Mouse (Mus musculus) heart, embryonic 14.5 days (tissue): ENCODE measurements around the gene Myrip. TPM values are rescaled to one million over a fixed set of nuclear protein-coding genes. Genes with fewer than 3 reads are reported as not detected.

ENCODE experiments used
- ATAC-seq: fragments of 200-750 bp; cut with Nextera tagmentation; 2 replicates; pipeline ENCODE4 v1.8.0; 2017; ENCODE audit warnings: low read depth, moderate TSS enrichment; ENCODE audit not compliant: insufficient number of reproducible peaks, insufficient read depth, low FRiP score
- H3K27ac ChIP-seq, 2 experiments: fragments of 200-500 bp in 1 of 2; fragments of 300-500 bp in 1 of 2; sonication (generic) in 1 of 2; replicated peaks in 1 of 2; 2 replicates each; pipeline ENCODE4 v1.5.1; 2012 to 2014; ENCODE audit warnings: low read depth in 2 of 2, low read length in 2 of 2, control low read depth in 1 of 2, mild to moderate bottlenecking in 1 of 2, mixed read lengths in 1 of 2; ENCODE audit not compliant: control insufficient read depth in 1 of 2, insufficient read depth in 1 of 2
- H3K27me3 ChIP-seq: fragments of 300-500 bp; sonication (generic); 2 replicates; pipeline ENCODE4 v1.6.1; 2014; ENCODE audit warnings: mild to moderate bottlenecking, low read length, control low read depth; ENCODE audit not compliant: control insufficient read depth, insufficient read depth
- H3K36me3 ChIP-seq: fragments of 300-500 bp; sonication (generic); 2 replicates; pipeline ENCODE4 v1.6.1; 2014; ENCODE audit warnings: mild to moderate bottlenecking, control low read depth, low read length, mixed read lengths; ENCODE audit not compliant: control insufficient read depth, insufficient read depth
- H3K4me1 ChIP-seq, 2 experiments: fragments of 200-500 bp in 1 of 2; fragments of 300-500 bp in 1 of 2; sonication (generic) in 1 of 2; 2 replicates each; pipeline ENCODE4 v1.6.1; 2012 to 2014; ENCODE audit warnings: low read length in 2 of 2, control low read depth in 1 of 2, mixed read lengths in 1 of 2; ENCODE audit not compliant: control insufficient read depth in 2 of 2, insufficient read depth in 2 of 2
- H3K4me2 ChIP-seq: fragments of 300-500 bp; sonication (generic); 2 replicates; pipeline ENCODE4 v1.6.1; 2014; ENCODE audit warnings: mild to moderate bottlenecking, low read length
- H3K4me3 ChIP-seq, 2 experiments: fragments of 200-500 bp in 1 of 2; fragments of 300-500 bp in 1 of 2; sonication (generic) in 1 of 2; 2 replicates each; pipeline ENCODE4 v1.5.1; 2012 to 2014; ENCODE audit warnings: low read length in 2 of 2, mild to moderate bottlenecking in 2 of 2, control low read depth in 1 of 2, low read depth in 1 of 2, moderate library complexity in 1 of 2; ENCODE audit not compliant: control insufficient read depth in 1 of 2, insufficient read depth in 1 of 2
- H3K9ac ChIP-seq: fragments of 300-500 bp; sonication (generic); 2 replicates; pipeline ENCODE4 v1.6.1; 2014; ENCODE audit warnings: mild to moderate bottlenecking, low read length
- H3K9me3 ChIP-seq: fragments of 300-500 bp; sonication (generic); 2 replicates; pipeline ENCODE4 v1.6.1; 2016; ENCODE audit warnings: low read length, control low read depth; ENCODE audit not compliant: control insufficient read depth
- WGBS: fragments of 180-500 bp; shearing (Covaris S2); extraction: QIAGEN DNeasy Blood & Tissue Kit; methylation state at CpG from one replicate; pipeline ENCODE4 v1.1.7; 2014; 5-methylcytosine and 5-hydroxymethylcytosine counted together
- polyA plus RNA-seq: library from polyadenylated mRNA; unstranded; fragments of >200 nt; fragmentation: Nextera tagmentation; extraction: Ambion mirVana; gene quantifications from 2 replicates; pipeline ENCODE4 v1.2.1, GENCODE M21; 2014

Myrip gene
- polyA plus RNA-seq, 1 experiment from 2014 or later, result 0.46 TPM

DNA sequence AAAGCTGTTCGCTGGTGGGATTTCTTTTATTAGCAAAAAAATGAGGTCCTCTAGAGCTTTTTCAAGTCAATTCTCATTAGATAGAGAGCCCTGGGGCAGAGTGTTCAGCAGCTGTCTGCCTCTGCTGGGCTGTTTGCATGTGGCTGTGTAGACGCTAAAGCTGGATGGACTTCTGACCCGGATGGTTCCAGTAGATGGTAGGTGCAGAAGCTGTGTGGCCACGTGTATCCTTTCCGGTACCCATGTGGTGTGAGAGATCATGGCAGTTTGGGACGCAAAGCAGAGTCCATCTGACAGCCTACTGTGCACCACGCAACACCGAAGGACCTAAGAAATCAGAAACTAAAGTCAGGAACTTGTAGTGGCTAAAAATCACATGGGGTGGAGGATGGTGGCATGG is 50.2 kb downstream of the Myrip start:
- ATAC-seq, result no peak
- Histone ChIP-seq H3K4me1 (peaks cover 0 to 4% of the 10 kb centered on the region in 2 experiments; a peak in 1 of 4 replicates), H3K27ac (no peak overlapping the region), H3K4me2 (no peak overlapping the region), H3K36me3 (no peaks in the 10 kb centered on the region), H3K9ac (no peak overlapping the region), H3K4me3 (no peak overlapping the region), H3K27me3 (no peaks in the 10 kb centered on the region), H3K9me3 (0 out of 2 replicates have a peak, but pooled peaks cover 5% of the 10 kb centered on the region)
- 87% methylated on average over 8 of the region's 8 CpGs for WGBS

DNA sequence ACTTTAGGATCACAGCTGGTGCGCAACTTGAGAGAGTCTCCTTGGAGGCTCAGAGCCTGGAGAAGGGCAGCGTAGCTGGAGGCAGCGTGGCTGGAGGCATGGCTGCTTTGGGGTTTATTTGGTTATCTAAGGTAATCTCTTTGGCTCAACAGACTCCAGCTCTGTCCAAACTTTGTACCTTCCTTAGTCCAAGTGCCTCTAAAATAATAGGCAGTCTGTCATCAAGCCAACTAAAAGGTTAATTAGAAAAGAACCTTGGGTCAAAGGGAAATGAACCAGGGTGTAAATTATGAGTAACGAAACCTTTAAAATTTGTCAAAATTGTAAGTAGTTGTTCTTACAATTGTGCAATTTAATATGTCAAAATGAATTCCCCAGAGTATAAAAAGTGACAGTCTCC is 51.7 kb downstream of the Myrip start:
- H3K9me3 ChIP-seq, result 0 out of 2 replicates have a peak, but pooled peaks cover 5% of the 10 kb centered on the region
- H3K4me2 ChIP-seq, result no peak overlapping the region
- no peaks in the 10 kb centered on the region for H3K36me3 ChIP-seq
- no peak overlapping the region for H3K9ac ChIP-seq
- WGBS, result 86% methylated on average over 4 of the region's 4 CpGs
- H3K4me3 ChIP-seq, result no peak overlapping the region
- peaks cover 0 to 4% of the 10 kb centered on the region in 2 experiments; a peak in 1 of 4 replicates for H3K4me1 ChIP-seq
- ATAC-seq, result no peak
- H3K27ac ChIP-seq, result no peak overlapping the region
- no peaks in the 10 kb centered on the region for H3K27me3 ChIP-seq

DNA sequence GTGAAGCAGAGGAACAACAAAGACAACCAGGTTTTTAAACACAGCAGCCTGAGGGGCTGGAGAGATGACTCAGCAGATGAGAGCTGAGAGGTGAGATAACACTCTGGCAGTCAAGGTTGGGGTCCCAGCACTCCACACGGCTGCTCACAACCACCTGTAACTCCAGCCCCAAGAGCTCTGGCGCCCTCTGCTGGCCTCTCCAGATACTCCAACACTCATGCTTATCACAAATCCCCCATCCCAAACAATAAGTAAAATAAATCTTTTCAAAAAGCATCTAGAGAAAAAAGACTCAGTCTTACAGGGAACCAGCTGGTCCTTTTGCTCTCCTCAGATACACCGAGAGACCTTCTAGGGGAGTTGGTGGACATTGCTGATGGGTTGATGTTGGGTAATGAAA is 52.7 kb downstream of the Myrip start:
- Histone ChIP-seq H3K9ac (no peak overlapping the region), H3K36me3 (no peaks in the 10 kb centered on the region), H3K27me3 (no peaks in the 10 kb centered on the region), H3K4me3 (no peak overlapping the region), H3K9me3 (0 out of 2 replicates have a peak, but pooled peaks cover 5% of the 10 kb centered on the region), H3K4me1 (peaks cover 0 to 4% of the 10 kb centered on the region in 2 experiments; a peak in 1 of 4 replicates), H3K4me2 (no peak overlapping the region), H3K27ac (no peak overlapping the region)
- 79% methylated on average over 3 of the region's 3 CpGs for WGBS
- no peak for ATAC-seq

DNA sequence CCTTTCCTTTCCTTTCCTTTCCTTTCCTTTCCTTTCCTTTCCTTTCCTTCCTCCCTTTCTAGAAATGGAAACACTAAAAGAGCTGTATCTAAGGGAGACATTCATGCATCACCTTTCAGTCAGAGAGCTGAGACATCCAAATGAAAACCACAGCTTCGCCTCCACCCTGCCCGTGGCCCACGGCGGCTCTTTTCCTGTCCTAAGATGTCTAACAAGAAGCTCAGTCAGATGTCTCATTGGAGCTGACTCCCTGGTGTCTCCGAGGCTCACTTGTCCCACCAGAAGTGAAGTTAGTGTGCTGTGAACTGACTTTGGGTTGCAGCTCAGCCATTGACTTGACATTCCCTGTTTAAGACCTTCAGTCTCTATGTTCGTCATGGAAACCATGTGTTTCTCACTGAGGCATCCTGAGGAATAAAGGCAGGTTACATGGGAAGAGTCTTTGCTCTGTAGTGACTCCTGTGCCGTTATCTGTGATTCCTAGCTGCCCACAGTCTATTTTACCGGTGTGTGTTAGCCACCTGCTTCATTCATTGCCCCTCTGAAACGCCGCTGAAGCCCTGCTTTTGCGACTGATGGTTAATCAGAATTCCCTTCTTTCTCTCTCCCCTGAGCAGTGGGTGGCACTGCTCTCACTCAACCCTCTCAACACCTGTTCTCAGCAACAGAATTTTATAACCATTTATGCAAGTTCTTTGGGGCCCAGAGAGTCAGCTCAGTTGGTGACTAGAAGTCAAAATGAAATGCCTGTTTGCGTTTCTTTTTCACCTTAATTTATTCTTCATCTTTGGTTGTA is 53.4 kb downstream of the Myrip start:
- WGBS, result 85% methylated on average over 12 of the region's 12 CpGs
- Histone ChIP-seq H3K27ac (no peak overlapping the region), H3K9me3 (0 out of 2 replicates have a peak, but pooled peaks cover 5% of the 10 kb centered on the region), H3K4me2 (no peak overlapping the region), H3K27me3 (no peaks in the 10 kb centered on the region), H3K4me3 (no peak overlapping the region), H3K4me1 (peaks cover 0 to 3% of the 10 kb centered on the region in 2 experiments; a peak in 2 of 4 replicates), H3K9ac (no peak overlapping the region), H3K36me3 (no peaks in the 10 kb centered on the region)
- ATAC-seq, result no peak

DNA sequence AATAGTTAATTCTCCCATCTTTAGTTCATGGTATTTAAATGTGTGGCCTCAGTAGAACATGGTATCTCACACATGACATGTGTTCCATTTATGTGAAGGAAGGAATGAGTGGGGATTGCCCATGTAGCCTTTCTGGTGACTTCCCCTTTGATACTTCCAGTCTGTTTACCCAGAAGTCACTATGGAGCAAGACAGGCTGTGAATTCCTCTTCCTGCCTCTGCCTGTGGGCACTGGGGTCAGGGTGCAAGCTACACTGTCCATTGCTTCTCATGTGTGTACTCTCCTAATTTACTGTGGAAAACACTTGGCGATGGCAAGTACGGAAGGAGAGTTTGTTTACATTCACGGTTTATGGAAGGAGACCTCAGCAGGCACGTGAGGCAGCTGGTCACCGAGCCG is 55.2 kb downstream of the Myrip start:
- H3K4me2 ChIP-seq, result no peak overlapping the region
- 81% methylated on average over 6 of the region's 6 CpGs for WGBS

DNA sequence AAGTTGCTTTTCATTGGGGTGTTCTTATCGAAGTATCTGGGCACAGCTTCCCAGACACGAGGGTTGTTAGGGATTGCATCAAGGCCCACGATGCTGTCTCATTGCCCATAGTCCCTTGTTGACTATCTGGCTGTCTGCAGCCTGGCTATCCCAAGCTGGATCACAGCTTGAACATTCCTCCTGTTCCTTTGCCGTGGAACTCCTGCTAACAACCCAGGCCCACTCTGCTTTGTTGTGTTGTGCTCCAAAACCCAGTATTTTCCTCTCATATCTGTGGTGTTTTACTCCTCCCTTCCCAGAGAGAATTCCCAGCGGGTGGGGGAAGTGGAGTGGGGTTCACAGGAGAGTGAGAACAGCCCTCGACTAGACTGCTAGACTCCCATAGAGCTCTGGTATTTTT is 56.7 kb downstream of the Myrip start:
- Histone ChIP-seq H3K9ac (no peak overlapping the region), H3K27me3 (no peaks in the 10 kb centered on the region), H3K9me3 (0 out of 2 replicates have a peak, but pooled peaks cover 5% of the 10 kb centered on the region), H3K36me3 (no peaks in the 10 kb centered on the region), H3K4me2 (no peak overlapping the region), H3K4me3 (no peak overlapping the region), H3K27ac (no peak overlapping the region), H3K4me1 (peaks cover 0 to 4% of the 10 kb centered on the region in 2 experiments; a peak in 1 of 4 replicates)
- 71% methylated on average over 6 of the region's 6 CpGs for WGBS
- ATAC-seq, result no peak

More for the DNA sequence above, 55.2 kb downstream of the Myrip start:
- H3K36me3 ChIP-seq, result no peaks in the 10 kb centered on the region
- no peaks in the 10 kb centered on the region for H3K27me3 ChIP-seq
- H3K9ac ChIP-seq, result no peak overlapping the region
- H3K4me1 ChIP-seq, result peaks cover 0 to 4% of the 10 kb centered on the region in 2 experiments; a peak in 1 of 4 replicates
- H3K4me3 ChIP-seq, result no peak overlapping the region
- 0 out of 2 replicates have a peak, but pooled peaks cover 5% of the 10 kb centered on the region for H3K9me3 ChIP-seq
- no peak for ATAC-seq
- H3K27ac ChIP-seq, result no peak overlapping the region

DNA sequence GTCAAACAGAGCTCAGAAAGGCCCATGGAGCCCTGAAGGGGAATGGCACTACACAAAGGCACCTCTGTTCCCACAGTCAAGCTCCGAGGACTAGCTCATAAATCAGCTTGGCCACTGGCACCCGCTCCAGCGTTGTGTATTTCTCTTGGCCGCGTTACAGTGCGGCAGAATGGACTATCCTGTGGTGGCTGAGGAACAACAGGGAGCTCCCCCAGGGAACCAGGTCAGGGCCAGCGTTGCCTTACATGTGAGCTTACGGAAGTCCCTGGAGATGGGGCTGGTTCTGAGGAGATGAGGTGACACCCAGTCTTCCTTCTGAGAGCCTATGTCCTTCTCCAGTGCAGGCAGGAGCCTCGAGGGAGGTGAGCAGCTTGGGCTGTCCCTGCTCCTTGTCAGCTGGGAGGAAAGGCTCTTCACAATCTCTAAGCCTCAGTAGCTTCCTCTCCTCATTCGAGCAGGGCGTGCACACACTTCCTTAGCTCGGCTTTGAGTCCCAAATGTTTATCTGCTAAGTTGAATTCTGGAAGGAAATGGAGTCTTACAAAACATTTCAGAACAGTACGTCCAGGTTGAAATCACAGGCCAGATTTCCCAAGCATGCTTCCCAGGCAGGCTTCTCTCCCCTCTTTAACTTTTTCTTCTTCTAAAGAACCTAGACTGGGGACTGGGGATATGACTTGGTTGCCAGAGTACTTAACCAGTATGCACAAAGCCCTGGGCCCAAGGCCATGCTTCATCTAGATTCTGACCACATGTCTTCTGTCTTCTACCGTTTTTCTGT is 59.3 kb downstream of the Myrip start:
- WGBS, result 44% methylated on average over 14 of the region's 14 CpGs
- Histone ChIP-seq H3K4me1 (peaks cover 10 to 11% of the 10 kb centered on the region in 2 experiments), H3K9ac (no peak overlapping the region), H3K4me3 (no peak overlapping the region), H3K4me2 (no peak overlapping the region), H3K36me3 (no peaks in the 10 kb centered on the region), H3K27me3 (no peaks in the 10 kb centered on the region), H3K27ac (peak overlapping the region; percentile 74 to 93), H3K9me3 (no peaks in the 10 kb centered on the region)
- peak; percentile 57 for ATAC-seq
